Comparison of ENCODE assay signal across 32 mouse cellular contexts in genomic region chr5:90353552-90354317, GRCm38 (mm10). TPM values are rescaled to one million over a fixed set of nuclear protein-coding genes. Genes with fewer than 3 reads are reported as not detected.
A peak's percentile ranks its signal among the peaks of the same experiment; 100 is the strongest.
DNase-seq lines count a peak whose midpoint lies in the region; ATAC-seq lines count a peak whose summit lies in the region.
"Had no signal": no experiment of that assay in that cellular context is flagged by ENCODE, and none has a peak within 500 bp of the region (broad histone marks: within the 10 kb centered on the region; RNA-seq: fewer than 3 reads in every experiment).

No protein-coding gene starts in this region.

- DNase-seq in embryonic facial prominence, embryonic 14.5 days (ENCODE audit: low spot score), result no peak
- no peak for DNase-seq in embryonic facial prominence, embryonic 10.5 days (ENCODE audit: low spot score)
- DNase-seq in neural tube, embryonic 10.5 days (ENCODE audit: extremely low spot score, low spot score), result no peak
- no peak for DNase-seq in Muller cell, postnatal 12 days (ENCODE audit: inconsistent ontology term)
- DNase-seq: adrenal gland, postnatal 25 days; cerebellum, adult 11-12 months; cerebellum, adult 9-11 months; embryo, embryonic 11 days; gastrocnemius, postnatal 25 days; heart, adult 18-20 months; kidney, adult 2 months; layer of hippocampus, postnatal 36 days; left cerebral cortex, postnatal 4 days; lung, embryonic 14.5 days; lung, postnatal 14 days; retina, postnatal 1 day; right cerebral cortex, postnatal 14 days; thymus, postnatal 4 days had no signal

- H3K9me3 ChIP-seq in embryonic facial prominence, embryonic 14.5 days (ENCODE audit: control insufficient read depth, low read length), result no peaks in the 10 kb centered on the region
- no peaks in the 10 kb centered on the region for H3K9me3 ChIP-seq in embryonic facial prominence, embryonic 10.5 days
- no peaks in the 10 kb centered on the region for H3K9me3 ChIP-seq in neural tube, embryonic 14.5 days (ENCODE audit: control insufficient read depth, low read length)
- no peaks in the 10 kb centered on the region for H3K9me3 ChIP-seq in liver, embryonic 16.5 days (replicated peaks; ENCODE audit: control insufficient read depth, low read length)
- H3K9me3 ChIP-seq in midbrain, embryonic 13.5 days, result no peaks in the 10 kb centered on the region
- H3K9me3 ChIP-seq: embryonic facial prominence, embryonic 13.5 days; forebrain, embryonic 13.5 days; heart, embryonic 12.5 days; hindbrain, embryonic 10.5 days; hindbrain, embryonic 15.5 days; intestine, embryonic 15.5 days; midbrain, embryonic 10.5 days; neural tube, embryonic 13.5 days had no signal

- ATAC-seq in embryonic facial prominence, embryonic 14.5 days (ENCODE audit: low read depth), result 0 out of 2 replicates have a peak, but pooled peaks have one; percentile 22
- ATAC-seq in neural tube, embryonic 14.5 days (ENCODE audit: low read depth), result peak; percentile 36; the same call in 1 of the 2 replicates
- ATAC-seq in liver, embryonic 16.5 days (ENCODE audit: low read depth), result peak; percentile 67
- ATAC-seq in midbrain, embryonic 13.5 days, result no peak
- ATAC-seq: forebrain, embryonic 13.5 days; intestine, embryonic 15.5 days; midbrain, embryonic 16.5 days had no signal

- H3K36me3 ChIP-seq in embryonic facial prominence, embryonic 14.5 days (ENCODE audit: control insufficient read depth, insufficient read depth, low read length), result peaks cover 12% of the 10 kb centered on the region; the same call in 1 of the 2 replicates
- peaks cover 48% of the 10 kb centered on the region for H3K36me3 ChIP-seq in embryonic facial prominence, embryonic 10.5 days (replicated peaks)
- H3K36me3 ChIP-seq in neural tube, embryonic 14.5 days (ENCODE audit: control insufficient read depth, insufficient read depth, low read length), result no peaks in the 10 kb centered on the region
- H3K36me3 ChIP-seq in liver, embryonic 16.5 days (ENCODE audit: control insufficient read depth, insufficient read depth), result no peaks in the 10 kb centered on the region
- H3K36me3 ChIP-seq in midbrain, embryonic 13.5 days, result no peaks in the 10 kb centered on the region
- H3K36me3 ChIP-seq: hindbrain, embryonic 15.5 days had no signal

- no peak overlapping the region for H3K4me2 ChIP-seq in embryonic facial prominence, embryonic 14.5 days (ENCODE audit: low read depth, low read length)
- H3K4me2 ChIP-seq in neural tube, embryonic 14.5 days (ENCODE audit: low read depth, low read length), result no peak overlapping the region
- H3K4me2 ChIP-seq in liver, embryonic 16.5 days (ENCODE audit: low read depth, low read length), result no peak overlapping the region
- H3K4me2 ChIP-seq in midbrain, embryonic 13.5 days (replicated peaks), result no peak overlapping the region
- H3K4me2 ChIP-seq: embryonic facial prominence, embryonic 13.5 days; forebrain, embryonic 13.5 days; heart, embryonic 12.5 days; hindbrain, embryonic 15.5 days; intestine, embryonic 15.5 days; lung, embryonic 14.5 days; neural tube, embryonic 13.5 days had no signal

- no peaks in the 10 kb centered on the region for H3K27me3 ChIP-seq in embryonic facial prominence, embryonic 14.5 days (replicated peaks; ENCODE audit: control insufficient read depth, insufficient read depth, low read length)
- H3K27me3 ChIP-seq in embryonic facial prominence, embryonic 10.5 days (replicated peaks; ENCODE audit: low read depth, poor library complexity, severe bottlenecking), result no peaks in the 10 kb centered on the region
- H3K27me3 ChIP-seq in neural tube, embryonic 14.5 days (ENCODE audit: control insufficient read depth, insufficient read depth, low read length), result no peaks in the 10 kb centered on the region
- no peaks in the 10 kb centered on the region for H3K27me3 ChIP-seq in liver, embryonic 16.5 days (ENCODE audit: control insufficient read depth, insufficient read depth, low read depth, low read length)
- H3K27me3 ChIP-seq in midbrain, embryonic 13.5 days, result no peaks in the 10 kb centered on the region
- H3K27me3 ChIP-seq: CH12.LX; embryonic facial prominence, embryonic 13.5 days; forebrain, embryonic 13.5 days; heart, embryonic 12.5 days; hindbrain, embryonic 15.5 days; intestine, embryonic 15.5 days; neural tube, embryonic 13.5 days had no signal

- H3K4me1 ChIP-seq in embryonic facial prominence, embryonic 14.5 days (ENCODE audit: control insufficient read depth, insufficient read depth, low read length), result no peaks in the 10 kb centered on the region
- no peaks in the 10 kb centered on the region for H3K4me1 ChIP-seq in embryonic facial prominence, embryonic 10.5 days
- no peaks in the 10 kb centered on the region for H3K4me1 ChIP-seq in neural tube, embryonic 14.5 days (ENCODE audit: control insufficient read depth, insufficient read depth, low read length)
- H3K4me1 ChIP-seq in liver, embryonic 16.5 days (ENCODE audit: control insufficient read depth, low read depth, low read length), result peaks cover 23% of the 10 kb centered on the region
- H3K4me1 ChIP-seq in midbrain, embryonic 13.5 days (replicated peaks), result no peaks in the 10 kb centered on the region
- H3K4me1 ChIP-seq: embryonic facial prominence, embryonic 13.5 days; forebrain, embryonic 13.5 days; hindbrain, embryonic 10.5 days; hindbrain, embryonic 15.5 days; intestine, embryonic 15.5 days; midbrain, embryonic 10.5 days had no signal

- no peak overlapping the region for H3K9ac ChIP-seq in embryonic facial prominence, embryonic 14.5 days (ENCODE audit: low read depth, low read length)
- no peak overlapping the region for H3K9ac ChIP-seq in neural tube, embryonic 14.5 days (replicated peaks; ENCODE audit: low read depth, low read length)
- no peak overlapping the region for H3K9ac ChIP-seq in liver, embryonic 16.5 days (ENCODE audit: low read depth, low read length)
- no peak overlapping the region for H3K9ac ChIP-seq in midbrain, embryonic 13.5 days (replicated peaks)
- H3K9ac ChIP-seq: embryonic facial prominence, embryonic 13.5 days; forebrain, embryonic 13.5 days; heart, embryonic 12.5 days; hindbrain, embryonic 15.5 days; intestine, embryonic 15.5 days; lung, embryonic 14.5 days; neural tube, embryonic 13.5 days had no signal

- no peak overlapping the region for H3K4me3 ChIP-seq in embryonic facial prominence, embryonic 14.5 days (ENCODE audit: low read depth, low read length)
- H3K4me3 ChIP-seq in embryonic facial prominence, embryonic 10.5 days, result no peak overlapping the region
- no peak overlapping the region for H3K4me3 ChIP-seq in neural tube, embryonic 14.5 days (ENCODE audit: low read depth, low read length)
- H3K4me3 ChIP-seq in liver, embryonic 16.5 days (ENCODE audit: low read depth, low read length), result no peak overlapping the region
- H3K4me3 ChIP-seq in midbrain, embryonic 13.5 days (replicated peaks), result no peak overlapping the region
- H3K4me3 ChIP-seq: embryonic facial prominence, embryonic 13.5 days; forebrain, embryonic 13.5 days; heart, embryonic 12.5 days; hindbrain, embryonic 10.5 days; hindbrain, embryonic 15.5 days; intestine, embryonic 15.5 days; midbrain, embryonic 10.5 days; neural tube, embryonic 13.5 days had no signal

- 88% methylated on average over 4 of the region's 4 CpGs for WGBS in embryonic facial prominence, embryonic 14.5 days
- WGBS in embryonic facial prominence, embryonic 10.5 days, result 96% methylated on average over 4 of the region's 4 CpGs
- 95% methylated on average over 4 of the region's 4 CpGs for WGBS in neural tube, embryonic 14.5 days
- 81% methylated on average over 4 of the region's 4 CpGs for WGBS in liver, embryonic 16.5 days (ENCODE audit: insufficient replicate concordance)
- WGBS in midbrain, embryonic 13.5 days, result 95% methylated on average over 4 of the region's 4 CpGs

- H3K27ac ChIP-seq in embryonic facial prominence, embryonic 14.5 days (replicated peaks; ENCODE audit: low read depth, low read length), result no peak overlapping the region
- H3K27ac ChIP-seq in embryonic facial prominence, embryonic 10.5 days (replicated peaks), result no peak overlapping the region
- no peak overlapping the region for H3K27ac ChIP-seq in neural tube, embryonic 14.5 days (ENCODE audit: low read depth, low read length)
- H3K27ac ChIP-seq in liver, embryonic 16.5 days (ENCODE audit: low read length), result no peak overlapping the region
- no peak overlapping the region for H3K27ac ChIP-seq in midbrain, embryonic 13.5 days
- H3K27ac ChIP-seq: embryonic facial prominence, embryonic 13.5 days; forebrain, embryonic 13.5 days; hindbrain, embryonic 10.5 days; hindbrain, embryonic 15.5 days; intestine, embryonic 15.5 days; kidney, postnatal 0 days; midbrain, embryonic 10.5 days; neural tube, embryonic 13.5 days had no signal

RNA-seq across cellular contexts. Expression of gene Ankrd17, which starts 12.6 kb away (rescaled TPM):
- polyA plus RNA-seq in embryonic facial prominence, embryonic 14.5 days (2014; fragmentation: Nextera tagmentation; extraction: Ambion mirVana), result 30.9 and 31.0 TPM in 2 replicates
- 26.3 and 26.8 TPM in 2 replicates for polyA plus RNA-seq in embryonic facial prominence, embryonic 10.5 days (2016; fragmentation: Nextera tagmentation; extraction: Ambion mirVana)
- polyA plus RNA-seq in neural tube, embryonic 14.5 days (2014; fragmentation: Nextera tagmentation; extraction: Ambion mirVana), result 41.1 and 43.6 TPM in 2 replicates
- 7.8 and 8.2 TPM in 2 replicates for polyA plus RNA-seq in liver, embryonic 16.5 days (2015; fragmentation: Nextera tagmentation; extraction: Ambion mirVana)
- polyA plus RNA-seq in midbrain, embryonic 13.5 days (2015; fragmentation: Nextera tagmentation; extraction: Ambion mirVana), result 31.5 and 32.2 TPM in 2 replicates

RNA-seq across cellular contexts. Expression of gene Gm9958, which starts 13.3 kb away (rescaled TPM):
- polyA plus RNA-seq in embryonic facial prominence, embryonic 14.5 days (2014; fragmentation: Nextera tagmentation; extraction: Ambion mirVana), result 4.2 and 5.0 TPM in 2 replicates
- 5.2 and 5.3 TPM in 2 replicates for polyA plus RNA-seq in embryonic facial prominence, embryonic 10.5 days (2016; fragmentation: Nextera tagmentation; extraction: Ambion mirVana)
- 4.6 and 5.3 TPM in 2 replicates for polyA plus RNA-seq in neural tube, embryonic 14.5 days (2014; fragmentation: Nextera tagmentation; extraction: Ambion mirVana)
- 1.5 and 1.8 TPM in 2 replicates for polyA plus RNA-seq in liver, embryonic 16.5 days (2015; fragmentation: Nextera tagmentation; extraction: Ambion mirVana)
- 6.5 and 6.9 TPM in 2 replicates for polyA plus RNA-seq in midbrain, embryonic 13.5 days (2015; fragmentation: Nextera tagmentation; extraction: Ambion mirVana)
